Mouse (Mus musculus): ENCODE measurements at regions not wholly inside any gene's neighbourhood (a gene's known extent, or its start where the extent isn't known, plus 50 kb on each side); places are given as distances from the start of the nearest gene placed in this dataset.

GRCm38 (mm10) chr2:173463313-173463712, 59.1 kb upstream of the 1700021F07Rik start:
- Histone ChIP-seq H3K27ac (no peak overlapping the region), H3K27me3 (ENCODE audit: control insufficient read depth, insufficient read depth, low read length) (no peaks in the 10 kb centered on the region), H3K36me3 (ENCODE audit: control insufficient read depth, insufficient read depth, low read length) (no peaks in the 10 kb centered on the region), H3K79me2 (replicated peaks; ENCODE audit: control insufficient read depth, insufficient read depth, low read length) (no peaks in the 10 kb centered on the region), H3K9ac (ENCODE audit: low read depth, low read length) (no peak overlapping the region), H3K4me1 (ENCODE audit: control insufficient read depth, insufficient read depth, low read length) (no peaks in the 10 kb centered on the region), H3K4me3 (no peak overlapping the region)
- 98% methylated on average over 9 of the region's 9 CpGs for WGBS
- TF ChIP-seq CTCF (IDR thresholded peaks at IDR 0.05): no peak
- TF ChIP-seq POLR2A (IDR thresholded peaks at IDR 0.05; ENCODE audit: insufficient read depth, low read depth, low read length): no peak
- TF ChIP-seq EP300 (IDR thresholded peaks at IDR 0.05; ENCODE audit: insufficient read depth, low read depth, low read length): no peak
- intact Hi-C loops (cut with DNase I): no loop called here
- no peak for DNase-seq

GRCm38 (mm10) chr2:173464562-173464961, 57.8 kb upstream of the 1700021F07Rik start:
- Histone ChIP-seq H3K27ac (no peak overlapping the region), H3K9ac (ENCODE audit: low read depth, low read length) (no peak overlapping the region), H3K4me1 (ENCODE audit: control insufficient read depth, insufficient read depth, low read length) (no peaks in the 10 kb centered on the region), H3K27me3 (ENCODE audit: control insufficient read depth, insufficient read depth, low read length) (no peaks in the 10 kb centered on the region), H3K4me3 (no peak overlapping the region), H3K79me2 (replicated peaks; ENCODE audit: control insufficient read depth, insufficient read depth, low read length) (no peaks in the 10 kb centered on the region), H3K36me3 (ENCODE audit: control insufficient read depth, insufficient read depth, low read length) (no peaks in the 10 kb centered on the region)
- no peak for DNase-seq
- WGBS: 95% methylated on average over 2 of the region's 2 CpGs
- intact Hi-C loops (cut with DNase I): no loop called here
- TF ChIP-seq EP300 (IDR thresholded peaks at IDR 0.05; ENCODE audit: insufficient read depth, low read depth, low read length) (no peak), POLR2A (IDR thresholded peaks at IDR 0.05; ENCODE audit: insufficient read depth, low read depth, low read length) (no peak), CTCF (IDR thresholded peaks at IDR 0.05) (no peak)

DNA sequence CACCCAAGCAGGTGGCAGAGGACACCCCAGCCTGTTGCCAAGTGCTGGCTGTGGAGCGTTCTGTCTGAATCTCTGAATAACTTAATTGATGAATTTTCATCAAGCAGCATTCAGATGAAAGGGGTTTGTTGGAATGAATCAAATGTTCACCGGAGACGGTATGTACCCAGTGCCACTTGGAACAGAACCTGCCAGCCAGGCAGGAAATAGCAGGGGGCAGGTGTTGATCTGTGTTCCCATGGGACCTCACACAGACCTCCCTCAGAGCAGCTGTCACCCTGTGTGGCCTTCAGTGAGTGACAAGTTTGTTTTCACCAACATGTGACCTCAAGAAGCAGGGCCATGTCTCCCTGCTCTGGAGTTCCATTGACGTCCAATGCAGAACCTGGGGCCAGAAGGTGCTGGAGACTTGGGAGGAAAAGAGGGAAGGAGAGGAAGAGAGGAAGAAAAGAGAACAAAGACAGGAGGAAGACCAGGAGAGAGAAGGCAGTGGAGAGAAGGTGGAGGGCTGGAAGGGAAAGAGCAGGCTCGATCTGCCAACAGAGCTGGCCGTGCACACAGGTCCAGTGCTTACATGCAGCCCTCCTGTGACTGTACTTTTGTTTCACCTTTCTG, 57.3 kb upstream of the 1700021F07Rik start:
- Histone ChIP-seq H3K27ac (no peak overlapping the region), H3K36me3 (ENCODE audit: control insufficient read depth, insufficient read depth, low read length) (no peaks in the 10 kb centered on the region), H3K27me3 (ENCODE audit: control insufficient read depth, insufficient read depth, low read length) (no peaks in the 10 kb centered on the region), H3K9ac (ENCODE audit: low read depth, low read length) (no peak overlapping the region), H3K4me1 (ENCODE audit: control insufficient read depth, insufficient read depth, low read length) (no peaks in the 10 kb centered on the region), H3K79me2 (replicated peaks; ENCODE audit: control insufficient read depth, insufficient read depth, low read length) (no peaks in the 10 kb centered on the region), H3K4me3 (no peak overlapping the region)
- intact Hi-C loops (cut with DNase I): no loop called here
- 82% methylated on average over 6 of the region's 6 CpGs for WGBS
- DNase-seq: no peak
- no peak for TF ChIP-seq CTCF (IDR thresholded peaks at IDR 0.05)
- TF ChIP-seq EP300 (IDR thresholded peaks at IDR 0.05; ENCODE audit: insufficient read depth, low read depth, low read length): no peak
- no peak for TF ChIP-seq POLR2A (IDR thresholded peaks at IDR 0.05; ENCODE audit: insufficient read depth, low read depth, low read length)

DNA sequence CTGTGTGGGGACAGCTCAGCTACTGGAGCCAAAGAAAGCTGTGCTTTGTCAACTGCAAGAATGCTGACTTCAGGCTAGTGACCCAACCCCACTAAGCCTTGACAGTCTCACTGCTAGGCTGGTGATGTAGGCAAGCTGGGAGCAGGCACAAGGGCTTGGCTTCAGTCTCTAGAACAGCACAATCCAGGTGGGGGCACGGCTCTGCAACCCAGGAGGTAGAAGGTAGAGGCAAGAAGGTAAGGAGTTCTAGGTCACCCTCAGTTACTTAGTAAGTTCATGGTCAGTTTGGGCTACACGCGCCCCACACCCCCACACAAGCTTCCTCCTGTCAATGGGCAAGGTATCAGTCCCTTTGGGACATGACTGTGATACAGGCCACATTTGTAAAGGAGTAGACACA, 54.2 kb upstream of the 1700021F07Rik start:
- 84% methylated on average over 3 of the region's 3 CpGs for WGBS

GRCm38 (mm10) chr2:173469756-173470155, 52.6 kb upstream of the 1700021F07Rik start:
- DNase-seq: peak in 1 of 2 experiments; percentile 55
- no peak overlapping the region for H3K9ac ChIP-seq (ENCODE audit: low read depth, low read length)
- WGBS: 72% methylated on average over 7 of the region's 7 CpGs
- no peaks in the 10 kb centered on the region for H3K4me1 ChIP-seq (ENCODE audit: control insufficient read depth, insufficient read depth, low read length)
- no peak for TF ChIP-seq EP300 (IDR thresholded peaks at IDR 0.05; ENCODE audit: insufficient read depth, low read depth, low read length)
- TF ChIP-seq CTCF (IDR thresholded peaks at IDR 0.05): no peak
- TF ChIP-seq POLR2A (IDR thresholded peaks at IDR 0.05; ENCODE audit: insufficient read depth, low read depth, low read length): no peak
- no peaks in the 10 kb centered on the region for H3K27me3 ChIP-seq (ENCODE audit: control insufficient read depth, insufficient read depth, low read length)
- no peaks in the 10 kb centered on the region for H3K79me2 ChIP-seq (replicated peaks; ENCODE audit: control insufficient read depth, insufficient read depth, low read length)
- intact Hi-C loops (cut with DNase I): no loop called here
- H3K36me3 ChIP-seq (ENCODE audit: control insufficient read depth, insufficient read depth, low read length): no peaks in the 10 kb centered on the region
- no peak overlapping the region for H3K4me3 ChIP-seq
- no peak overlapping the region for H3K27ac ChIP-seq

More for the DNA sequence above, 54.2 kb upstream of the 1700021F07Rik start:
- Histone ChIP-seq H3K4me1 (ENCODE audit: control insufficient read depth, insufficient read depth, low read length) (no peaks in the 10 kb centered on the region), H3K27me3 (ENCODE audit: control insufficient read depth, insufficient read depth, low read length) (no peaks in the 10 kb centered on the region), H3K36me3 (ENCODE audit: control insufficient read depth, insufficient read depth, low read length) (no peaks in the 10 kb centered on the region), H3K27ac (no peak overlapping the region), H3K9ac (ENCODE audit: low read depth, low read length) (no peak overlapping the region), H3K79me2 (replicated peaks; ENCODE audit: control insufficient read depth, insufficient read depth, low read length) (no peaks in the 10 kb centered on the region), H3K4me3 (no peak overlapping the region)
- no peak for DNase-seq
- TF ChIP-seq POLR2A (IDR thresholded peaks at IDR 0.05; ENCODE audit: insufficient read depth, low read depth, low read length) (no peak), CTCF (IDR thresholded peaks at IDR 0.05) (no peak)
- intact Hi-C loops (cut with DNase I): no loop called here
